ENCODE assay signal across 8 mouse cellular contexts in genomic region chr5:151023461-151023860, GRCm38 (mm10).
DNase-seq lines count a peak whose midpoint lies in the region; ATAC-seq and TF ChIP-seq lines count a peak whose summit lies in the region.

No protein-coding gene starts in this region.

- peak overlapping the region; percentile 17; the same call in 1 of the 2 replicates for H3K4me2 ChIP-seq in forebrain, embryonic 15.5 days (replicated peaks)
- peak overlapping the region; percentile 37 for H3K4me2 ChIP-seq in lung, embryonic 14.5 days

- peak; percentile 27 for DNase-seq in ovary, adult 18-20 months (ENCODE audit: low spot score)
- DNase-seq in ovary, postnatal 10 days (ENCODE audit: low spot score): no peak
- peak; percentile 39 for DNase-seq in heart, postnatal 4 days
- DNase-seq in lung, embryonic 14.5 days: peak; percentile 69
- DNase-seq in right cerebral cortex, adult 18-20 months: peak; percentile 46
- no peak for DNase-seq in spleen, postnatal 14 days (ENCODE audit: low spot score in 2 of 2)

- no peaks in the 10 kb centered on the region for H3K27me3 ChIP-seq in forebrain, embryonic 15.5 days
- H3K27me3 ChIP-seq in lung, embryonic 14.5 days (ENCODE audit: insufficient read depth, low read length): no peaks in the 10 kb centered on the region

- H3K9ac ChIP-seq in forebrain, embryonic 15.5 days (replicated peaks): no peak overlapping the region
- H3K9ac ChIP-seq in lung, embryonic 14.5 days: peak overlapping the region; percentile 9; the same call in 1 of the 2 replicates

- H3K27ac ChIP-seq in forebrain, embryonic 15.5 days (replicated peaks): peak overlapping the region; percentile 47
- H3K27ac ChIP-seq in lung, embryonic 14.5 days (ENCODE audit: low read depth): peak overlapping the region; percentile 43; the same call in 1 of the 2 replicates

- H3K9me3 ChIP-seq in forebrain, embryonic 15.5 days: no peaks in the 10 kb centered on the region
- no peaks in the 10 kb centered on the region for H3K9me3 ChIP-seq in lung, embryonic 14.5 days (ENCODE audit: low read depth, low read length)

- peaks cover 33% of the 10 kb centered on the region for H3K4me1 ChIP-seq in forebrain, embryonic 15.5 days
- H3K4me1 ChIP-seq in lung, embryonic 14.5 days (ENCODE audit: insufficient read depth): peaks cover 9% of the 10 kb centered on the region; the same call in 1 of the 2 replicates

- no peak overlapping the region for H3K4me3 ChIP-seq in forebrain, embryonic 15.5 days
- H3K4me3 ChIP-seq in lung, embryonic 14.5 days (ENCODE audit: low read depth, low read length): no peak overlapping the region

- no peak for ATAC-seq in forebrain, embryonic 15.5 days (replicated peaks)
- ATAC-seq in lung, embryonic 14.5 days (ENCODE audit: insufficient read depth): peak; percentile 40
- no peak for ATAC-seq in granulocyte monocyte progenitor cell, adult 5-6 weeks (replicated peaks; ENCODE audit: poor library complexity, severe bottlenecking)

- H3K36me3 ChIP-seq in forebrain, embryonic 15.5 days: no peaks in the 10 kb centered on the region
- H3K36me3 ChIP-seq in lung, embryonic 14.5 days (ENCODE audit: insufficient read depth): no peaks in the 10 kb centered on the region

- 14% methylated on average over 8 of the region's 8 CpGs for WGBS in forebrain, embryonic 15.5 days
- WGBS in lung, embryonic 14.5 days: 9% methylated on average over 8 of the region's 8 CpGs

- TF ChIP-seq CTCF in lung, embryonic 14.5 days (IDR thresholded peaks at IDR 0.05; ENCODE audit: low read depth): no peak

Comparison
In these comparisons a context has a peak if more than half of its experiments do, and no peak if none do; other contexts are left out.
1. DNase-seq: peak in ovary, adult 18-20 months (single experiment), heart, postnatal 4 days (single experiment), lung, embryonic 14.5 days (single experiment) and right cerebral cortex, adult 18-20 months (single experiment); none in ovary, postnatal 10 days (single experiment) and spleen, postnatal 14 days (0 of 2).